Mouse (Mus musculus) granulocyte monocyte progenitor cell, adult 5-6 weeks (primary cell): ENCODE data around the gene Fxyd3. TPM values are rescaled to one million over a fixed set of nuclear protein-coding genes. Genes with fewer than 3 reads are reported as not detected.

Source experiments
- total RNA-seq, 2 experiments: library from RNA; stranded (forward) in 1 of 2; stranded (reverse) in 1 of 2; fragments of 200-712, 200-1000 nt in 1 of 2; fragments of >200 nt in 1 of 2; fragmentation: Nextera tagmentation in 1 of 2; gene quantifications; 2 replicates each; pipeline ENCODE4 v1.2.3; 2014 to 2017

The Fxyd3 gene
- total RNA-seq, 2 experiments from 2014 or later = not detected

Other genes starting within 250 kb of the Fxyd3 start
- gene Ffar3, start 220.5 kb downstream of the Fxyd3 start, total RNA-seq (2014; fragmentation: Nextera tagmentation) = not detected in 2 replicates
- not detected in 2 replicates for gene Ffar3, start 220.5 kb downstream of the Fxyd3 start, total RNA-seq (2017)
- not detected in 2 replicates for gene Ffar1, start 215.1 kb downstream of the Fxyd3 start, total RNA-seq (2014; fragmentation: Nextera tagmentation)
- gene Ffar1, start 215.1 kb downstream of the Fxyd3 start, total RNA-seq (2017) = not detected in 2 replicates
- gene Cd22, start 196.4 kb downstream of the Fxyd3 start, total RNA-seq (2014; fragmentation: Nextera tagmentation) = not detected in 2 replicates
- not detected in 2 replicates for gene Cd22, start 196.4 kb downstream of the Fxyd3 start, total RNA-seq (2017)
- 0.81 TPM in 1 of 2 replicates, not detected in the other for gene Mag, start 161.8 kb downstream of the Fxyd3 start, total RNA-seq (2014; fragmentation: Nextera tagmentation)
- 0.46 TPM in 1 of 2 replicates, not detected in the other for gene Mag, start 161.8 kb downstream of the Fxyd3 start, total RNA-seq (2017)
- not detected in 2 replicates for gene Hamp2, start 152.0 kb downstream of the Fxyd3 start, total RNA-seq (2014; fragmentation: Nextera tagmentation)
- not detected in 2 replicates for gene Hamp2, start 152.0 kb downstream of the Fxyd3 start, total RNA-seq (2017)
- not detected in 2 replicates for gene Hamp, start 132.7 kb downstream of the Fxyd3 start, total RNA-seq (2014; fragmentation: Nextera tagmentation)
- gene Hamp, start 132.7 kb downstream of the Fxyd3 start, total RNA-seq (2017) = not detected in 2 replicates
- 87.7 and 105 TPM in 2 replicates for gene Usf2, start 119.9 kb downstream of the Fxyd3 start, total RNA-seq (2014; fragmentation: Nextera tagmentation)
- gene Usf2, start 119.9 kb downstream of the Fxyd3 start, total RNA-seq (2017) = 103 and 128 TPM in 2 replicates
- gene Lsr, start 103.2 kb downstream of the Fxyd3 start, total RNA-seq (2014; fragmentation: Nextera tagmentation) = not detected in 2 replicates
- 0.10 and 0.22 TPM in 2 replicates for gene Lsr, start 103.2 kb downstream of the Fxyd3 start, total RNA-seq (2017)
- gene Fam187b, start 102.9 kb downstream of the Fxyd3 start, total RNA-seq (2014; fragmentation: Nextera tagmentation) = not detected in 2 replicates
- gene Fam187b, start 102.9 kb downstream of the Fxyd3 start, total RNA-seq (2017) = not detected in 2 replicates
- gene Fxyd5, start 34.2 kb downstream of the Fxyd3 start, total RNA-seq (2014; fragmentation: Nextera tagmentation) = 332 and 404 TPM in 2 replicates
- gene Fxyd5, start 34.2 kb downstream of the Fxyd3 start, total RNA-seq (2017) = 209 and 277 TPM in 2 replicates
- not detected in 2 replicates for gene Fxyd7, start 25.2 kb downstream of the Fxyd3 start, total RNA-seq (2014; fragmentation: Nextera tagmentation)
- gene Fxyd7, start 25.2 kb downstream of the Fxyd3 start, total RNA-seq (2017) = not detected in 2 replicates
- gene Fxyd1, start 19.5 kb downstream of the Fxyd3 start, total RNA-seq (2014; fragmentation: Nextera tagmentation) = not detected in 2 replicates
- not detected in 2 replicates for gene Fxyd1, start 19.5 kb downstream of the Fxyd3 start, total RNA-seq (2017)
- gene Lgi4, start 17.4 kb downstream of the Fxyd3 start, total RNA-seq (2014; fragmentation: Nextera tagmentation) = not detected in 2 replicates
- gene Lgi4, start 17.4 kb downstream of the Fxyd3 start, total RNA-seq (2017) = not detected in 2 replicates
- 11.1 TPM in 1 of 2 replicates, not detected in the other for gene Hpn, start 38.6 kb upstream of the Fxyd3 start, total RNA-seq (2014; fragmentation: Nextera tagmentation)
- gene Hpn, start 38.6 kb upstream of the Fxyd3 start, total RNA-seq (2017) = not detected in 2 replicates
- not detected in 2 replicates for gene Scn1b, start 50.3 kb upstream of the Fxyd3 start, total RNA-seq (2014; fragmentation: Nextera tagmentation)
- not detected in 2 replicates for gene Scn1b, start 50.3 kb upstream of the Fxyd3 start, total RNA-seq (2017)
- gene Gramd1a, start 79.2 kb upstream of the Fxyd3 start, total RNA-seq (2014; fragmentation: Nextera tagmentation) = 59.3 and 77.5 TPM in 2 replicates
- 21.2 and 36.5 TPM in 2 replicates for gene Gramd1a, start 79.2 kb upstream of the Fxyd3 start, total RNA-seq (2017)
- not detected in 2 replicates for gene Scgb2b2, start 213.8 kb upstream of the Fxyd3 start, total RNA-seq (2014; fragmentation: Nextera tagmentation)
- not detected in 2 replicates for gene Scgb2b2, start 213.8 kb upstream of the Fxyd3 start, total RNA-seq (2017)
- not detected in 2 replicates for gene Scgb1b2, start 215.1 kb upstream of the Fxyd3 start, total RNA-seq (2014; fragmentation: Nextera tagmentation)
- gene Scgb1b2, start 215.1 kb upstream of the Fxyd3 start, total RNA-seq (2017) = not detected in 2 replicates